Mouse (Mus musculus) neural tube, embryonic 15.5 days (tissue): ENCODE results near the gene Supt20. TPM values are rescaled to one million over a fixed set of nuclear protein-coding genes. Genes with fewer than 3 reads are reported as not detected.
"Not testable (repeated sequence)": the region's sequence is repeated elsewhere in the genome, so short reads cannot be mapped to it uniquely, and the experiment has no call there.

Experiments used
- ATAC-seq: fragments of 200-750 bp; cut with Nextera tagmentation; 2 replicates; pipeline ENCODE4 v1.8.0; 2017; ENCODE audit warnings: mild to moderate bottlenecking, moderate TSS enrichment, moderate library complexity; ENCODE audit not compliant: low FRiP score
- H3K27ac ChIP-seq: fragments of 300-500 bp; sonication (generic); replicated peaks from 2 replicates; pipeline ENCODE4 v1.5.1; 2015; ENCODE audit warnings: mild to moderate bottlenecking, inconsistent platforms
- H3K27me3 ChIP-seq: fragments of 300-500 bp; sonication (generic); replicated peaks from 2 replicates; pipeline ENCODE4 v1.6.1; 2015; ENCODE audit warnings: inconsistent platforms
- H3K36me3 ChIP-seq: fragments of 300-500 bp; sonication (generic); 2 replicates; pipeline ENCODE4 v1.6.1; 2015; ENCODE audit warnings: inconsistent platforms
- H3K4me1 ChIP-seq: fragments of 300-500 bp; sonication (generic); 2 replicates; pipeline ENCODE4 v1.6.1; 2015; ENCODE audit warnings: inconsistent platforms
- H3K4me2 ChIP-seq: fragments of 300-500 bp; sonication (generic); 2 replicates; pipeline ENCODE4 v1.6.1; 2015; ENCODE audit warnings: inconsistent platforms, mild to moderate bottlenecking, moderate library complexity
- H3K4me3 ChIP-seq: fragments of 300-500 bp; sonication (generic); replicated peaks from 2 replicates; pipeline ENCODE4 v1.5.1; 2015; ENCODE audit warnings: mild to moderate bottlenecking, inconsistent platforms
- H3K9ac ChIP-seq: fragments of 300-500 bp; sonication (generic); replicated peaks from 2 replicates; pipeline ENCODE4 v1.6.1; 2015; ENCODE audit warnings: mild to moderate bottlenecking, inconsistent platforms
- H3K9me3 ChIP-seq: fragments of 300-500 bp; sonication (generic); replicated peaks from 2 replicates; pipeline ENCODE4 v1.6.1; 2016; ENCODE audit warnings: inconsistent platforms
- WGBS: fragments of 180-500 bp; shearing (Covaris S2); methylation state at CpG from one replicate; pipeline ENCODE4 v1.1.7; 2015; ENCODE audit warnings: mixed read lengths; 5-methylcytosine and 5-hydroxymethylcytosine counted together
- polyA plus RNA-seq: library from polyadenylated mRNA; unstranded; fragments of >200 nt; fragmentation: Nextera tagmentation; extraction: Ambion mirVana; gene quantifications from 2 replicates; pipeline ENCODE4 v1.2.1, GENCODE M21; 2015

The Supt20 gene
- polyA plus RNA-seq, 1 experiment from 2014 or later = 80.7 TPM

DNA sequence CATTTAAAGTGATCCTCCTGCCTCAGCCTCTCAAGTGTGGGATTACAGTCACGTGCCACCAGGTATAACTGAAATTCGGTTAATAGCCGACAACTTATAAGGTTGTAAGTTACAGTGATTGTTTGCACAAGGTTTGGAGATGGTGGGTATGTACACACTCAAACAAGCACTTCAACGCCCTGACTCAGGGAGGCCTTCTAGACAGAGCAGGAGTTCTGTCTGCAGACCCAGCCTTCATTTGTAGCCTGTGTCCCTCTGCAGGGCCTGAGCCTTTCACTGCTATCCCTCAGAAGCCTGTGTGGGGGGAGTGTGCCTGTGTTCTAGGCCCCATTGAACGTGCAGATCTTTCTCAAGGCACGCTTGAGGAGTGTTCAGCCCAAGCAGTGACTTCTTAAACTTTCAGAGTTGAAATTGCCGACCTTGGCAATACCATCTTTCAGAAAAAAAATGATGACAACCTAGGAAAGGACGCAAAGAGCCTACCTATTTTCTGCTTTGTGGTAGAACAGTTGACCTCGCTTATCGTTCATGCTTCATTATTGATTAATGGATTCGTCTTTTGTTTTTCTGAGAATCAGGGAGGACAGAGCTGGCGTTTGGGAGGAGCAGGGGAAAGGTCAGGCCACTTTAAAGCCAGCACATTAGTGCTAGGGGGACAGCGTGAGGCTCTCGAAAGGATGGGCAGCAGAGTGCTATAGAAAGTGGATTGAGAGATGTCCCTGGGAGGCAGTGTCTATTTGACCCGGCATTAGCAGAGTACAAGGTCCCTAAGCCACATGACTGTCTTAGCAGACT is 67.9 kb downstream of the Supt20 start:
- Histone ChIP-seq H3K27me3 (no peaks in the 10 kb centered on the region), H3K27ac (no peak overlapping the region), H3K4me2 (no peak overlapping the region), H3K4me3 (no peak overlapping the region), H3K9me3 (no peaks in the 10 kb centered on the region), H3K9ac (no peak overlapping the region), H3K36me3 (no peaks in the 10 kb centered on the region), H3K4me1 (peaks cover 15% of the 10 kb centered on the region)
- ATAC-seq = no peak
- WGBS = 57% methylated on average over 15 of the region's 15 CpGs

DNA sequence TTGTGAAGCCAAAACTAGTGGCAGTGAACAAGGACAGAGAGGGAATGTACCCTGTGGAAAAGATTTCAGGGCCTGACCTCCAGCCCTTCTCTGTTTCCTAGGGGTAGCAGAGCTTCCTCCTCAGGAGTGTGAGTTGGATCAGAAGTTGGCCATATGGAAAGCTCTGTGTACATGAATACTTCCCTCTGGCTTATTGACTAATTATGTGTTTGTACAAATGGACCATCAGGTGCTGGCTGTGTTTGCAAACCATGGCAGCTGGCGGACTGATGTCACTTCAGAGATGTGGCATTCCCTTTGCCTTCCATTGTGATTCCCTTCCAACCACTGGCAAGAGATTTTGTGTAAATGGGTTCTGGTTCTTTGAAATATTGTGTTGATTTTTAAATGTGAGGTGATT is 68.7 kb downstream of the Supt20 start:
- 74% methylated on average over 1 of the region's 1 CpGs for WGBS
- Histone ChIP-seq H3K4me2 (no peak overlapping the region), H3K4me1 (peaks cover 8% of the 10 kb centered on the region), H3K4me3 (no peak overlapping the region), H3K36me3 (no peaks in the 10 kb centered on the region), H3K27me3 (no peaks in the 10 kb centered on the region), H3K27ac (no peak overlapping the region), H3K9ac (no peak overlapping the region), H3K9me3 (no peaks in the 10 kb centered on the region)
- no peak for ATAC-seq

DNA sequence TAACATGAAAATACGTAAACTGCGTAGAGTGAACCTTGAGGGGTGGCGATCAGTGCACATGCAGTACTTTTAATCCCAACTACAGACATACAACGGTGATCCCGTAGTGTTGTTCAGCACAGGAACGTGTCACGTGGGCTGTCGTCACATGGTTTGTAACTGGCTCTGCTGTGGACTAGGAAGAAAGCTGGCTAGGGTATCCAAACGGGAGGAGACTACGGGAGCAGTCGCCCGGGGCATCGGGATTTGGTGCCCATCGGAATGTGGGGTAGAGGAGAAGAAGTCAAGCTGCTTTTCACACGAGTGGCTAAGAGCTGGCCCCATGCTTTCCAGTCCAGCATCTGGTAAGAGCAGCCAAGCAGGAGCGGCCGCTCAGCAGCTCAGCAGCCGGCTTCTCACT is 71.8 kb downstream of the Supt20 start:
- Histone ChIP-seq H3K27ac (no peak overlapping the region), H3K4me1 (no peaks in the 10 kb centered on the region), H3K9me3 (no peaks in the 10 kb centered on the region), H3K4me2 (peak overlapping the region; percentile 36), H3K4me3 (peak overlapping the region; percentile 13), H3K9ac (no peak overlapping the region), H3K27me3 (no peaks in the 10 kb centered on the region), H3K36me3 (no peaks in the 10 kb centered on the region)
- 68% methylated on average over 18 of the region's 18 CpGs for WGBS
- peak; percentile 82 for ATAC-seq

DNA sequence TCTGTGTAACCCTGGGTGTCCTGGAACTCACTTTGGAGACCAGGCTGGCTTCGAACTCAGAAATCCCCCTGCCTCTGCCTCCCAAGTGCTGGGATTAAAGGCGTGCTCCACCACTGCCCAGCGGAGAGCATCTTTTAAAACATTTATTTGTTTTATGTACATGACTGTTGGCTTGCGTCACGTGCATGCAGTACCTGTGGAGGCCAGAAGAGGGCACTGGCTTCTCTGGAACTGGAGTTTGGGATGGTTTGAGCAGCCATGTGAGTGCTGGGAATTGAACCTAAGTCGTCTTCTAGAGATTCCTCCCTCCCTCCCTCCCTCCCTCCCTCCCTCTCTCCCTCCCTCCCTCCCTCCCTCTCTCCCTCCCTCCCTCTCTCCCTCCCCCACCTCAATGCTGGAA is 72.9 kb downstream of the Supt20 start:
- H3K27ac ChIP-seq, H3K36me3 ChIP-seq, H3K4me1 ChIP-seq, H3K4me3 ChIP-seq, H3K4me2 ChIP-seq, ATAC-seq, H3K27me3 ChIP-seq, H3K9ac ChIP-seq, H3K9me3 ChIP-seq: not testable (repeated sequence)
- 89% methylated on average over 6 of the region's 6 CpGs for WGBS

DNA sequence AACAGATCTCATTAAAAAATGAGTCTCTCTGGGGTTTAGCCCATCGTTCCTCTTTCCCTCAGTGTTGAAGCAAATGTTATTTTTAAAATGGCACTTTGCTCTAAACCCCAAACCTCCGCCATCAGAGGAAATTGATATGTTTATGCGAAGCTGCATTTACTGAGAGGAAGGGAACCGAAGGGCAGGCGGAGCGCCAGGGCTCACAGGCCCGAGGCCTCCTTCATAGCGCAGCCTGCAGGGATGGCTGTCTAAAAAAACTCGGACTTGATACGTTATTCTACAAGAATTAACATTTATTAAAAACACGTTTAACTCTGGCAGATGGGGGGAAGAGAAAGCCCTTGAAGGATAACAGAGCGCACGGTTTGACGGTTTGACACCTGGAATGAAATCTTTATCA is 73.4 kb downstream of the Supt20 start:
- Histone ChIP-seq H3K27me3 (no peaks in the 10 kb centered on the region), H3K4me3 (no peak overlapping the region), H3K9ac (no peak overlapping the region), H3K4me2 (no peak overlapping the region), H3K4me1 (no peaks in the 10 kb centered on the region), H3K27ac (no peak overlapping the region), H3K9me3 (no peaks in the 10 kb centered on the region), H3K36me3 (no peaks in the 10 kb centered on the region)
- no peak for ATAC-seq
- WGBS = 81% methylated on average over 14 of the region's 14 CpGs

DNA sequence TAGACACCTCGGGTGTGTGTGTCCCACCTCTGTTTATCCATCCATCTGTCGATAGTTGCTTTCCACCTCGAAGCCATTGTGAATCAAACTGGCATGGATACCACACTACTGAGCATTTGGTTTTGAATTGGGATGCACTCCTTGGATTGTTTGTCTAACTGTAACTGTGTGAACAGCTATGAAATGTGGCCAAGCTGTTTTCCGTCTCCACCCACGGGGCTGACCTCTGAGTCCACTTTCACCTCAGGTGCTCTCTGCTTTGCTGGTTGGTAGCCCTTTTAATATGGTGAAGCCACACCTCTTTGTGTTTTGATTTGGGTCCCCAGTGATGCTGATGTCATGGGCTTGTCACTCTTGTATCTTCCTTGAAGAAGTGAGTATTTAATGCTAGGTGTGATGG is 74.2 kb downstream of the Supt20 start:
- Histone ChIP-seq H3K9me3 (no peaks in the 10 kb centered on the region), H3K4me3 (no peak overlapping the region), H3K4me2 (no peak overlapping the region), H3K27me3 (no peaks in the 10 kb centered on the region), H3K27ac (no peak overlapping the region), H3K9ac (no peak overlapping the region), H3K36me3 (no peaks in the 10 kb centered on the region), H3K4me1 (no peaks in the 10 kb centered on the region)
- ATAC-seq = no peak
- WGBS = 92% methylated on average over 5 of the region's 5 CpGs

DNA sequence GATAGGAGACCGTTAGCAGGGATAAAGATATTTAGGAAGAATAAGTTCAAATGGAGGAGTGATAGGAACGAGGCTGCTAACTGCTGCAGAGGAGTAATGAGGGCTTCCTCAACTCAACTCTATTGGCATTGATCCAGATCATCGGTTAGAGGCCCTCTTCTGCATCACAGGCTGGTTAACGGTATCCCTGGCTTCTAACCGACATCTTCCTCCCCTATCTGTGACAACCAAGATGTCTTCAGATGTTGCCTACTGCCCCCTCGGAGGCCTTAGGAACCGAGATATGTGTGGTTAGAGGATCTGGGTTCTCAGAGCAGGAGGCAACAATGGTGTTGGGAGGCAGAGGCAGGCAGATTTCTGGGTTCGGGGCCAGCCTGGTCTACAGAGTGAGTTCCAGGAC is 76.0 kb downstream of the Supt20 start:
- no peaks in the 10 kb centered on the region for H3K36me3 ChIP-seq

DNA sequence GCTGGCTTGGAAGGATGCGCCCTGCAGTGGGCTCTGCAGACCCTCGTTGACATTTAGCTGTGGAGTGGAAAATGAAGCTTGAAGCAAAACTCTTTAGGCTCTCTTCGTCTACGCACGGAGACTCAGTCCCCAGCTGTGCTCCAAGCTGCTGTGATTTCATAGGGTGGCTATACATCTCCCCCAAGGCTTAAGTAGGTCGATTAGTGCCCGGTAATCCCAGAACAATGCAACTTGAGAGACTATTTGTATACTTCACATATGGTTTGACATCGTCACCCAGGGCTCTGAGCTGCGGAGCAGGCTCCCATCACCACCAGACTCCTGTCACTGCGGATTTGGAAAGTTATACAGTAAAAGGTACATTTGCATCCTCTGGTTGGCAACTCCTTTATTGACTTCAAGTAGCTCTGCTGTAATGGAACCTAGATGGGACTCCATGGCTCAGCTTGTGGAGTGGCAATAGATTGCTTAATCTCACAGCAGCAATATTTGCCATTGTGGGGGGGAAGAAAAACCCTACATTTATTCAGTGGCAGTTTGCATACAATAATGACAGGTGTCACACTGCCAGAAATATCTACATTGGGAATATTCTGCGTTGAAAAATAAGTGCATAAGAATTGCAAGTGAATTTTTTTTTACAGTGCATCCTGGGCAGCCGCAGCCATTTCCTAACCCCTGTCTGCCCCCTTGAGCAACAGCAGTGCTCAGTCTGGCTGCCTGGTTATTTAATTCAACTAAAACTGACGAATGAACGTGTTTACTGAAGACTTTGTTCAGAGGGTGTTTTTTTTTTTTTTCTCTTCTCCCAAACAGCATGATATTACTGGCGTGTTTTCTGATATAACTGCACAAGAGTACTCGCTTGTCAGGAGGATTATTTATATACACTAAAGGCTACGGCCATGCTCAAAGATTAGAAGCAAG is 77.0 kb downstream of the Supt20 start:
- Histone ChIP-seq H3K4me2 (no peak overlapping the region), H3K9ac (no peak overlapping the region), H3K4me3 (no peak overlapping the region), H3K27me3 (no peaks in the 10 kb centered on the region), H3K27ac (no peak overlapping the region), H3K36me3 (no peaks in the 10 kb centered on the region), H3K9me3 (no peaks in the 10 kb centered on the region), H3K4me1 (no peaks in the 10 kb centered on the region)
- WGBS = 73% methylated on average over 17 of the region's 17 CpGs
- ATAC-seq = no peak

More for the DNA sequence above, 76.0 kb downstream of the Supt20 start:
- WGBS = 89% methylated on average over 8 of the region's 8 CpGs
- Histone ChIP-seq H3K4me2 (no peak overlapping the region), H3K27ac (no peak overlapping the region), H3K4me1 (no peaks in the 10 kb centered on the region), H3K9me3 (no peaks in the 10 kb centered on the region), H3K4me3 (no peak overlapping the region), H3K9ac (no peak overlapping the region), H3K27me3 (no peaks in the 10 kb centered on the region)
- no peak for ATAC-seq

DNA sequence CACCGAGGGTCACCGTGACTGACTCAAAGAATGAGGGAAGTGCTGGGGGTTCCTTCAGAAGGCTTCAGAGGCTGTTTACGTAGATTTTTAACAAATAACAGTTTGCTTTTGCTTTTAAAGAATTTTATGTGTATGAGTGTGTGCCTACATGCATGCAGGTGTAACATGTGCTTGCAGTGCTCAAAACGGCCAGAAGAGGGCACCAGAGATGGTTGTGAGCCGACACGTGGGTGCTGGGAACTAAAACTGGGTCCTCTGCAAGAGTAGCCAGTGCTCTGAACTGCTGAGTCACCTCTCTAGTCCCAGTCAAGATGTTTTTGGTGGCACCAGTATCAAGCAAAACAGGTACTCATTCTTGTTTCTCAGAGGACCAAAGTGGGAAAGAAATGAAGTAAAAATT is 81.0 kb downstream of the Supt20 start:
- 88% methylated on average over 6 of the region's 6 CpGs for WGBS
- no peak overlapping the region for H3K9ac ChIP-seq
- H3K4me3 ChIP-seq = no peak overlapping the region
- H3K4me2 ChIP-seq = no peak overlapping the region
- no peak for ATAC-seq
- H3K4me1 ChIP-seq = no peaks in the 10 kb centered on the region
- no peak overlapping the region for H3K27ac ChIP-seq
- H3K36me3 ChIP-seq = no peaks in the 10 kb centered on the region
- H3K27me3 ChIP-seq = no peaks in the 10 kb centered on the region
- H3K9me3 ChIP-seq = no peaks in the 10 kb centered on the region

DNA sequence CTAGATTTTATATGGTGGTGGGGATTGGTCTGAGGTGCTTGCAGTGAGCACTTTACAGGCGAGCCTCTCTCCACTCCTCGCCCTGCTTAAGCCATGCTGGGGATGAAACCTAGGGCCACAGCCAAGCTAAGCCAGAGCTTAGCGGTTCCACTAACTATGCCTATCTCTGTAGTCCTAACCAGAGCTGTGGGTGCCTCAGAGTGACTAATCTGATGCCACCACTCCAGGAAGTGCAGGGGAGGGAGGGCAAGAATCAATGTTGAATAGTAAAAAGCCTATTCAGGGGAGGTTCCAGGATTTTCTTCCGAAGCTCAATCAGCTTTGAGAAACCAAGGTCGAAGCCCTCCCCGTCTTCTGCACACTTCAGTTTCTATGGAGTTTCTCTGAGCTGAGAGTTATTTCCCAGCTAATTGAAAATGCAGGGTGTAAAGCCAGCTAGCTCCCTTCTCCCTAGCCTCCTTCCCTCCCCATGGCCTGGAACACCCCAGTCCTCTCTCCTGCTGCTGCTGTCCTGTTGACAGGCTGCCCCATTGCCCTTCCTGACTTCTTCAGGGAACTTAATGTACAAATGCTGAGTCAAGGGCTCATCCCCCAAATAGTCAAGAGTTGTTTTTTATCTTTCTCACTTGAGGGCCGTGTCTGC is 83.5 kb downstream of the Supt20 start:
- no peaks in the 10 kb centered on the region for H3K4me1 ChIP-seq
- 66% methylated on average over 7 of the region's 7 CpGs for WGBS
- H3K27ac ChIP-seq = no peak overlapping the region
- H3K4me3 ChIP-seq = no peak overlapping the region
- no peaks in the 10 kb centered on the region for H3K9me3 ChIP-seq
- no peaks in the 10 kb centered on the region for H3K27me3 ChIP-seq
- H3K36me3 ChIP-seq = no peaks in the 10 kb centered on the region
- ATAC-seq = no peak
- no peak overlapping the region for H3K9ac ChIP-seq
- no peak overlapping the region for H3K4me2 ChIP-seq
